1 mouse cellular context compared by ENCODE assay signal in genomic region chr9:124019887-124020286, GRCm38 (mm10).
TF ChIP-seq lines count a peak whose summit lies in the region.

No protein-coding gene starts in this region.

TF ChIP-seq in MEL, 35 proteins besides CTCF, POLR2A, EP300 and RAD21 (continued from another document):
- TF ChIP-seq USF2 (IDR thresholded peaks at IDR 0.05; ENCODE audit: borderline replicate concordance in 1 of 2, insufficient read depth in 1 of 2, low read depth in 1 of 2, low read length in 2 of 2) (no peak), MAFK (IDR thresholded peaks at IDR 0.05; ENCODE audit: borderline replicate concordance, low read depth, low read length) (peak; percentile 74), POLR2AphosphoS2 (IDR thresholded peaks at IDR 0.05; ENCODE audit: low read length) (no peak), SIN3A (IDR thresholded peaks at IDR 0.05; ENCODE audit: low read length) (peak; percentile 79), ETS1 (IDR thresholded peaks at IDR 0.05; ENCODE audit: low read depth, low read length) (peak; percentile 96), MEF2A (IDR thresholded peaks at IDR 0.05; ENCODE audit: extremely low read depth, insufficient replicate concordance, low read depth, low read length, poor library complexity, severe bottlenecking) (peak; percentile 66; the same call in 1 of the 2 replicates), MYC (IDR thresholded peaks at IDR 0.05; ENCODE audit: low read depth, low read length) (peak; percentile 40; the same call in 1 of the 2 replicates), UBTF (IDR thresholded peaks at IDR 0.05; ENCODE audit: borderline replicate concordance, insufficient read depth, low read depth, low read length) (no peak), ZNF384 (IDR thresholded peaks at IDR 0.05; ENCODE audit: low read depth, low read length) (peak; percentile 44; the same call in 1 of the 2 replicates), BHLHE40 (IDR thresholded peaks at IDR 0.05; ENCODE audit: borderline replicate concordance, low read depth, low read length) (no peak), SMC3 (IDR thresholded peaks at IDR 0.05; ENCODE audit: low read depth, low read length) (peak; percentile 26; the same call in 1 of the 2 replicates), JUND (IDR thresholded peaks at IDR 0.05; ENCODE audit: low read depth, low read length) (0 out of 2 replicates have a peak, but pooled peaks have one; percentile 34), CHD2 (IDR thresholded peaks at IDR 0.05; ENCODE audit: low read length) (peak; percentile 27; the same call in 1 of the 2 replicates), TAL1 (IDR thresholded peaks at IDR 0.05; ENCODE audit: low read length) (peak; percentile 54)
TF ChIP-seq in MEL: peak in this region for 15.
